Mouse (Mus musculus): ENCODE results near the gene Ly6g6f. TPM values are rescaled to one million over a fixed set of nuclear protein-coding genes. Genes with fewer than 3 reads are reported as not detected.

Gene Ly6g6f
- polyA plus RNA-seq, 1 experiment: 3.8 TPM

DNA sequence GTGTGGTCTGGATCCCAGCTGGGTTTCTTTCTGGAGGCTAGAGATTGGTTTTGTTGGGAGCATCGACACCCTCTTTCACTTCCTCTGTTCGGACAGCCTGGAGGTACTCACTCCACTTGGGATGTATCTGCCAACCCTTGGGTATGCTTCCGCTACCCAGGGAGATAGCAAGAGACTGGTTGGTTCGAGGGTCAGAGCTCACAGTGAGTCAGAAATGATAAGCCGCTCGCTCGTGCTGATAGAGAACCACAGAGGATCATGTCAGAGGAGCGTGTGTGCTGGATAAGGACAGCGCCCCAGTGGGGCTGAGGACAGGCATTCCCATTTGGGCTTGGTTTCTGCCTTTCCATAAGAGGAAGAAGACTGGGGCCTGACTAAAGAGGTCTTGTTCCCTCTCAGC, 5.6 kb downstream of the Ly6g6f start:
- peak overlapping the region; percentile 48 for H3K27ac ChIP-seq (ENCODE audit: insufficient read depth, low read depth, low read length)
- no peak overlapping the region for H3K4me3 ChIP-seq (ENCODE audit: low read depth, low read length)
- TF ChIP-seq CTCF (IDR thresholded peaks at IDR 0.05; ENCODE audit: extremely low read depth, insufficient read length, insufficient replicate concordance, low read depth, low read length): no peak
- TF ChIP-seq POLR2A (IDR thresholded peaks at IDR 0.05; ENCODE audit: low read depth, low read length): no peak; the same call in 1 of the 2 replicates
- 20% methylated on average over 9 of the region's 9 CpGs for WGBS
- peaks cover 30% of the 10 kb centered on the region for H3K4me1 ChIP-seq (ENCODE audit: control insufficient read depth, insufficient read depth, insufficient read length, low read length)
- no peaks in the 10 kb centered on the region for H3K27me3 ChIP-seq (ENCODE audit: control insufficient read depth, insufficient read depth, low read length)
- no peaks in the 10 kb centered on the region for H3K36me3 ChIP-seq (ENCODE audit: control insufficient read depth, insufficient read depth, low read length)

DNA sequence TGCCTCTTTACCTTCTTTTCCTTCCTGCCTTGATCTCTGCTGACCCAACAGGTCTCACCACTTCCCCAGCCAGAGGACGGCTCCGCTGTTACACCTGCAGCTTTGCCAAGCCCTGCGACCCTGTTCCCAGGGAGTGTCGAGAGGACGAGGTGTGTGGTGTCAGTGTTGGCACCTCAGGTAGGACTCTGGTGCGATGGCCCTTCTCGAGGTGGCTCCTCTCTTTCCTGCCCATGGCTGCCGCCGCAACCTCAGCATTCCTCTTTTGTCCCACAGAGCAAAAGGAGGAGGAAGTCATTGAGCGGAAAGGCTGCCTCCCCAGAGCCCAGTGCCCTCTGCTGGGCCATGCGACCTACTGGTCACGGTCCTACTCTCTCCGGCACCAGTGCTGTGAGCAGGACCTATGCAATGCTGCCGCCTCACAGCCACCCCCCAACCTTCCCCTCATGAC, 7.6 kb downstream of the Ly6g6f start, which contains the start of gene Ly6g6d:
Gene Ly6g6d (minus strand): TSS at position 280 of the 448 bp plus-strand sequence.
- Histone ChIP-seq H3K27me3 (ENCODE audit: control insufficient read depth, insufficient read depth, low read length) (no peaks in the 10 kb centered on the region), H3K36me3 (ENCODE audit: control insufficient read depth, insufficient read depth, low read length) (no peaks in the 10 kb centered on the region), H3K4me1 (ENCODE audit: control insufficient read depth, insufficient read depth, insufficient read length, low read length) (peaks cover 24% of the 10 kb centered on the region), H3K27ac (ENCODE audit: insufficient read depth, low read depth, low read length) (no peak within 1 kb of the TSS), H3K4me3 (ENCODE audit: low read depth, low read length) (peak within 1 kb of the TSS; percentile 55)
- 5% methylated on average over 14 of the region's 14 CpGs for WGBS
- peak; percentile 59 for TF ChIP-seq CTCF (IDR thresholded peaks at IDR 0.05; ENCODE audit: extremely low read depth, insufficient read length, insufficient replicate concordance, low read depth, low read length)
- TF ChIP-seq POLR2A (IDR thresholded peaks at IDR 0.05; ENCODE audit: low read depth, low read length): no peak; the same call in 1 of the 2 replicates

DNA sequence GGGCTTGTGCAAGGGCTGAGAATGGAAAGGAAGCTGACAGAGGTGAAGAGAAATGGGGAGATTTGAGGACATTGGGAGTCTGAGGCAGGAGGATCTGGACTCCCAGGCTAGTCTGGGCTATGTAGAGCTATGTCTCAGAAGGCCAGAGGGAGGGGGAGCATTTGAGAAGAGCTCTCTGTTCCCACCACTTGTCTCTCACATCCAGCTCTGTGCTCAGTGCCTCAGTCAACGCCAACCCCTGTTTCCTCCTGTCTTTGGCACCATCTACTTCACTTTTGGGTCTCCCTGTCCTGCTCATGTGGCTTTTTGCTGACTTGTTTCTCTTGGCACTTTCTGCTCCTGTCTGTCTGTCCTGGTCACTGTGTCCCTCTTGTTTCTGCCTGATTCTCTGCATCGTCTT, 8.1 kb downstream of the Ly6g6f start:
- H3K27ac ChIP-seq (ENCODE audit: insufficient read depth, low read depth, low read length): no peak overlapping the region
- no peak for TF ChIP-seq POLR2A (IDR thresholded peaks at IDR 0.05; ENCODE audit: low read depth, low read length)
- TF ChIP-seq CTCF (IDR thresholded peaks at IDR 0.05; ENCODE audit: extremely low read depth, insufficient read length, insufficient replicate concordance, low read depth, low read length): no peak
- peaks cover 24% of the 10 kb centered on the region for H3K4me1 ChIP-seq (ENCODE audit: control insufficient read depth, insufficient read depth, insufficient read length, low read length)
- no peaks in the 10 kb centered on the region for H3K27me3 ChIP-seq (ENCODE audit: control insufficient read depth, insufficient read depth, low read length)
- H3K4me3 ChIP-seq (ENCODE audit: low read depth, low read length): peak overlapping the region; percentile 55; the same call in 1 of the 2 replicates
- H3K36me3 ChIP-seq (ENCODE audit: control insufficient read depth, insufficient read depth, low read length): no peaks in the 10 kb centered on the region
- 7% methylated on average over 2 of the region's 2 CpGs for WGBS

DNA sequence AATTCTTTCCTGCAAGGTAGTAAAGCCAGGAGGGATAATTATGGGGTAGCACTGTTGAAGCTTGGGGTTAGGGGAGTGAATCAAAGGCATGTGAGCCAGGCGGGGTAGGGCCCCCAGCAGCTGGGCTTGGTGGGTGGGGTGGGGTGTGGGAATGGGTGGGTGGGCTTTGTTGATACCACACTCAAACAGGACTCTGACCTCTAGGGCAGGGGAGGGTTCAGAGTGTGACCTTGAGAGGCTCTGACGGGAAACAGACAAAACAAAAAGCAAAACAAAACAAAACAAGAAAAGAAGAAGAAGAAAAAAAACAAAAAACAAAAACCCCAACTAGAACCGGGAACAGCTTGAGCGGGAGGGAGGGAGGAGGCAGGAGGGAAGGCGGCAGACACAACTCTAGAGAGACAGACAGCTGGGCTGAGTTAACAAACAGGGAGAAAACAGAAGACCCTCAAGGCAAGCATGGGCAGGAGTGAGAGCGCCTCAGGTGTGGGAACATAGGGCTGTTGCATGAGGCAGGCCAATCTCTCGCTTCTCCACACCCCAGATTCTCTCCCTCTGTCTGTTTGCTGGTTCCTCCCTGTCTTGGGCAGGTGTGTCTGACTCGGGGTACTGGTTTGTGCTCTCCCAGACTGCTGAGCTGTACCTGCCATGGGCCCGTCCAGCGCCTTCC, 8.8 kb downstream of the Ly6g6f start, which contains the start of gene Ly6g6e:
Gene Ly6g6e (plus strand): TSS at position 396 of the 670 bp plus-strand sequence.
- Histone ChIP-seq H3K27me3 (ENCODE audit: control insufficient read depth, insufficient read depth, low read length) (no peaks in the 10 kb centered on the region), H3K36me3 (ENCODE audit: control insufficient read depth, insufficient read depth, low read length) (no peaks in the 10 kb centered on the region), H3K4me1 (ENCODE audit: control insufficient read depth, insufficient read depth, insufficient read length, low read length) (peaks cover 24% of the 10 kb centered on the region), H3K27ac (ENCODE audit: insufficient read depth, low read depth, low read length) (no peak within 1 kb of the TSS), H3K4me3 (ENCODE audit: low read depth, low read length) (peak within 1 kb of the TSS; percentile 55)
- TF ChIP-seq CTCF (IDR thresholded peaks at IDR 0.05; ENCODE audit: extremely low read depth, insufficient read length, insufficient replicate concordance, low read depth, low read length) (no peak), POLR2A (IDR thresholded peaks at IDR 0.05; ENCODE audit: low read depth, low read length) (no peak)
- WGBS: 47% methylated on average over 10 of the region's 10 CpGs

DNA sequence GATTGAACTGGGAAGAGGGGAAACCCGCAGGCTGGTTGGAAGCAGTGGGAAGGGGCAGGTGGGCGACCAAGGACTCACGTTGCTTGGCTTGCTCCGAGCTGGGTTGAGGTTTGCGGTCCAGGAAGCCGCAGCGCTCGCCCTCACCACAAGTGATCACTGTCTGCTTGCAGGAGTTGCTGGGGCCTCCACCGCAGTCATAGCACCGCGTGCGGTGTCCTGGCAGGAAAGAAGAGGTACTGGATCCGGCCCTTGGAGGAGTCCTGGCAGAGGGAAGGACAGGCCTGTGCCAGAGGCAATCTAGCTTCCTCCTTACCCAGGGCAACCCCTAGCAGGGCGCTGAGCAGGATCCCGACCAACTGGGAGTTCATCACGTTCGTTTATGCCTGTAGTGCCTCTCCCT, 11.3 kb downstream of the Ly6g6f start:
- no peak for TF ChIP-seq CTCF (IDR thresholded peaks at IDR 0.05; ENCODE audit: extremely low read depth, insufficient read length, insufficient replicate concordance, low read depth, low read length)
- no peaks in the 10 kb centered on the region for H3K27me3 ChIP-seq (ENCODE audit: control insufficient read depth, insufficient read depth, low read length)
- peaks cover 12% of the 10 kb centered on the region for H3K4me1 ChIP-seq (ENCODE audit: control insufficient read depth, insufficient read depth, insufficient read length, low read length)
- 59% methylated on average over 17 of the region's 17 CpGs for WGBS
- H3K4me3 ChIP-seq (ENCODE audit: low read depth, low read length): no peak overlapping the region
- no peak overlapping the region for H3K27ac ChIP-seq (ENCODE audit: insufficient read depth, low read depth, low read length)
- no peaks in the 10 kb centered on the region for H3K36me3 ChIP-seq (ENCODE audit: control insufficient read depth, insufficient read depth, low read length)

DNA sequence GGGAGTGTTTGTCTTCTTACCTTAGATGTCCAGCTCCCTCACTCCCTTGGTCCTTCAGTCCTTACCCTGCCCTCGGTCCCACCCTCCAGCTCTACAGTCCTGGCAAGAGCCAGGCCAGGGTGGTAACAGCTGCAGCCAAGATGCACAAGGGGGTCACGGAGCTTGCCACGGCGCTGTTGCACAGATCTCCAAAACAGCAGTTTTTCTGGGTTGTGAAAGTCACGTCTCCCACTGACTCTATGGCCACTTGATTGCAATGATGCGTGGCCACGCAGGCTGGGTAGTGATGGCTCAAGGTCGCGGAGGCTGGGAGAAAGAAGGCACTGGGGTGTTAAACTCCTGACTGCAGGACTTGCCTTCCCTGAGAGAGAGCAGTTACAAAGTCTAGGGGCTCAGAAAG, 14.0 kb downstream of the Ly6g6f start:
- Histone ChIP-seq H3K27me3 (ENCODE audit: control insufficient read depth, insufficient read depth, low read length) (no peaks in the 10 kb centered on the region), H3K27ac (ENCODE audit: insufficient read depth, low read depth, low read length) (no peak overlapping the region), H3K4me1 (ENCODE audit: control insufficient read depth, insufficient read depth, insufficient read length, low read length) (no peaks in the 10 kb centered on the region; the same call in none of the 2 replicates), H3K4me3 (ENCODE audit: low read depth, low read length) (no peak overlapping the region), H3K36me3 (ENCODE audit: control insufficient read depth, insufficient read depth, low read length) (no peaks in the 10 kb centered on the region)
- 87% methylated on average over 9 of the region's 9 CpGs for WGBS
- TF ChIP-seq CTCF (IDR thresholded peaks at IDR 0.05; ENCODE audit: extremely low read depth, insufficient read length, insufficient replicate concordance, low read depth, low read length): no peak

DNA sequence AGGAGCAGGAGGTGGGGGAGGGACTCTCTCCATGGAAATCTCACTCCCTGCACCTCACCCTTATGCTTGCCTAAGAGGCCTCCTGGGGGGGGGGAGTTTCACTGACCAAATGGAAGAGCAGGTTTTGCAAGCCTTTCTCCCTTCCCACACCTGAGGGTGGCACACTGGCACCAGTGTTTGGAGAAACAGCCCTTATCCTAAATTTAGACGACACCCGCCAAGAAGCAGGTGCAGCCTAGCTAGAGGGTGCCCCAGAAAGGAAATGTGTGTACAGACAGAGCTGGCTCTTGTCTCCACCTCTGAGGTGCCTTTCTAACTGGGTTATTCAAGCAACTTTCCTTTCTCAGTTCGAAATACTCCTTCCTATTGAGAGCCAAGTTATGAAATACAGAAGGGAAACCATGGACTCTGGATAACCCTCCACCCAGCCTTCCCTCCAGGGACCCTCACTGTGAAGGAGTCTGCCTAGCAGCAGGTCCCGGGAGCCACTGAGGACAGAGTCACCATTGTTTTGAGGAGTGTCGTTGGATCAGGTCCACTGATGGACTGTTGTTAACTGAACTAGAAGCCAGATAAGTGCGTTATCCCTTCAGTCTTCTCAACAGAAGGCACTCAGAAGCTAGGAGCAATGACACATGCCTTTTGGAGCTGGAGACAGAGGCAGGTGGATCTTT, 14.7 kb downstream of the Ly6g6f start:
- no peak overlapping the region for H3K4me3 ChIP-seq (ENCODE audit: low read depth, low read length)
- H3K27ac ChIP-seq (ENCODE audit: insufficient read depth, low read depth, low read length): no peak overlapping the region
- TF ChIP-seq POLR2A (IDR thresholded peaks at IDR 0.05; ENCODE audit: low read depth, low read length) (no peak), CTCF (IDR thresholded peaks at IDR 0.05; ENCODE audit: extremely low read depth, insufficient read length, insufficient replicate concordance, low read depth, low read length) (no peak)
- peaks cover under 1% of the 10 kb centered on the region for H3K4me1 ChIP-seq (ENCODE audit: control insufficient read depth, insufficient read depth, insufficient read length, low read length)
- H3K36me3 ChIP-seq (ENCODE audit: control insufficient read depth, insufficient read depth, low read length): no peaks in the 10 kb centered on the region
- 19% methylated on average over 6 of the region's 6 CpGs for WGBS
- H3K27me3 ChIP-seq (ENCODE audit: control insufficient read depth, insufficient read depth, low read length): no peaks in the 10 kb centered on the region

Measured in small intestine, adult 2 months (tissue).